Comparison of ENCODE assay signal across 8 mouse cellular contexts in the genomic region with DNA sequence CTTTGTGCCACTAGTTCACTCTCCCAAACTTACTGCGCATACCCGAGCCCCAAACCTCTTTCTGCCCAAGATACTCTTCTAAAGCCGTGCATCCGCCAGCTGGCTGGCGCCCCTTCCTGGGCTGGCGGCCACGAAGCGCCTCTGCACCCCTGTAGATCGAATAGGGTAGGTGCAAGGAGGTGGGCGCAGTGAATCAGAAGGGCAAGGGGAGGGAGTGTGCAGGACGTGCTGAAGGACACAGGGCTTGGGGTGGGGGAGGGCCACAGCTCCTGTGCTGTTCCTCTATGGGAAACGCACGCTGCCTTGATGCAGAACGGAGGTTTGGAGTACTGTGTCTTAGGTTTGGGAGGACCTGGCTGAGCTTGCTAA. TPM values are rescaled to one million over a fixed set of nuclear protein-coding genes. Genes with fewer than 3 reads are reported as not detected.
DNase-seq lines count a peak whose midpoint lies in the region; ATAC-seq and TF ChIP-seq lines count a peak whose summit lies in the region.

A gene (minus strand): TSS at position 164 of the 369 bp plus-strand sequence.

- H3K27ac ChIP-seq in embryonic facial prominence, embryonic 12.5 days = peak within 1 kb of the TSS; percentile 93
- peak within 1 kb of the TSS; percentile 85 for H3K27ac ChIP-seq in intestine, embryonic 15.5 days
- H3K27ac ChIP-seq in liver, embryonic 13.5 days = peak within 1 kb of the TSS; percentile 75
- H3K27ac ChIP-seq in small intestine, adult 2 months (ENCODE audit: insufficient read depth, low read depth, low read length) = peak within 1 kb of the TSS; percentile 48

- TF ChIP-seq POLR2A in small intestine, adult 2 months (IDR thresholded peaks at IDR 0.05; ENCODE audit: low read depth, low read length) = no peak

- H3K9me3 ChIP-seq in embryonic facial prominence, embryonic 12.5 days = no peaks in the 10 kb centered on the region
- no peaks in the 10 kb centered on the region for H3K9me3 ChIP-seq in intestine, embryonic 15.5 days
- H3K9me3 ChIP-seq in liver, embryonic 13.5 days (replicated peaks) = no peaks in the 10 kb centered on the region

- peak within 1 kb of the TSS; percentile 87 for H3K4me2 ChIP-seq in embryonic facial prominence, embryonic 12.5 days (replicated peaks)
- peak within 1 kb of the TSS; percentile 92 for H3K4me2 ChIP-seq in intestine, embryonic 15.5 days (replicated peaks)
- H3K4me2 ChIP-seq in liver, embryonic 13.5 days = peak within 1 kb of the TSS; percentile 97

- peak within 1 kb of the TSS; percentile 58 for H3K4me3 ChIP-seq in embryonic facial prominence, embryonic 12.5 days
- peak within 1 kb of the TSS; percentile 67 for H3K4me3 ChIP-seq in intestine, embryonic 15.5 days (replicated peaks)
- H3K4me3 ChIP-seq in liver, embryonic 13.5 days (replicated peaks) = peak within 1 kb of the TSS; percentile 76
- H3K4me3 ChIP-seq in small intestine, adult 2 months (ENCODE audit: low read depth, low read length) = peak within 1 kb of the TSS; percentile 74

- H3K4me1 ChIP-seq in embryonic facial prominence, embryonic 12.5 days = peaks cover 16% of the 10 kb centered on the region
- peaks cover 29% of the 10 kb centered on the region for H3K4me1 ChIP-seq in intestine, embryonic 15.5 days (replicated peaks)
- H3K4me1 ChIP-seq in liver, embryonic 13.5 days (replicated peaks) = peaks cover 29% of the 10 kb centered on the region
- peaks cover 7% of the 10 kb centered on the region; the same call in 1 of the 2 replicates for H3K4me1 ChIP-seq in small intestine, adult 2 months (ENCODE audit: control insufficient read depth, insufficient read depth, insufficient read length, low read length)

- peak; percentile 57 to 61 for DNase-seq in kidney, adult 8-10 months
- DNase-seq in kidney, adult 9 months = no peak
- DNase-seq in MN1 (ENCODE audit: low spot score) = peak; percentile 77
- DNase-seq in liver, embryonic 13.5 days = no peak
- DNase-seq in spleen, adult 12 weeks (ENCODE audit: low spot score) = no peak

- TF ChIP-seq CTCF in small intestine, adult 2 months (IDR thresholded peaks at IDR 0.05; ENCODE audit: extremely low read depth, insufficient read length, insufficient replicate concordance, low read depth, low read length) = no peak; the same call in 1 of the 2 replicates

- H3K27me3 ChIP-seq in embryonic facial prominence, embryonic 12.5 days = no peaks in the 10 kb centered on the region
- no peaks in the 10 kb centered on the region for H3K27me3 ChIP-seq in intestine, embryonic 15.5 days (replicated peaks)
- H3K27me3 ChIP-seq in liver, embryonic 13.5 days = peaks cover 22% of the 10 kb centered on the region
- H3K27me3 ChIP-seq in small intestine, adult 2 months (ENCODE audit: control insufficient read depth, insufficient read depth, low read length) = no peaks in the 10 kb centered on the region

- peak within 1 kb of the TSS; percentile 71 for H3K9ac ChIP-seq in embryonic facial prominence, embryonic 12.5 days
- H3K9ac ChIP-seq in intestine, embryonic 15.5 days = peak within 1 kb of the TSS; percentile 73
- peak within 1 kb of the TSS; percentile 82 for H3K9ac ChIP-seq in liver, embryonic 13.5 days

- WGBS in embryonic facial prominence, embryonic 12.5 days = 1% methylated on average over 14 of the region's 14 CpGs
- 0% methylated on average over 14 of the region's 14 CpGs for WGBS in intestine, embryonic 15.5 days
- WGBS in liver, embryonic 13.5 days (ENCODE audit: insufficient replicate concordance) = 0% methylated on average over 14 of the region's 14 CpGs
- 1% methylated on average over 14 of the region's 14 CpGs for WGBS in small intestine, adult 2 months

- peaks cover 22% of the 10 kb centered on the region for H3K36me3 ChIP-seq in embryonic facial prominence, embryonic 12.5 days
- peaks cover 7% of the 10 kb centered on the region; the same call in 1 of the 2 replicates for H3K36me3 ChIP-seq in intestine, embryonic 15.5 days
- peaks cover 14% of the 10 kb centered on the region for H3K36me3 ChIP-seq in liver, embryonic 13.5 days
- H3K36me3 ChIP-seq in small intestine, adult 2 months (ENCODE audit: control insufficient read depth, insufficient read depth, low read length) = no peaks in the 10 kb centered on the region

- peak; percentile 83 for ATAC-seq in embryonic facial prominence, embryonic 12.5 days (ENCODE audit: insufficient number of reproducible peaks, insufficient read depth, low FRiP score, low TSS enrichment)
- peak; percentile 77 for ATAC-seq in intestine, embryonic 15.5 days
- ATAC-seq in liver, embryonic 13.5 days (ENCODE audit: low read depth) = peak; percentile 62

RNA-seq across cellular contexts. Expression of the gene that starts here (rescaled TPM):
- 27.2 and 29.4 TPM in 2 replicates for polyA plus RNA-seq in embryonic facial prominence, embryonic 12.5 days (2016; fragmentation: Nextera tagmentation; extraction: Ambion mirVana)
- 10.9 and 11.3 TPM in 2 replicates for polyA plus RNA-seq in intestine, embryonic 15.5 days (2015; fragmentation: Nextera tagmentation; extraction: Ambion mirVana)
- 3.1 and 3.3 TPM in 2 replicates for polyA plus RNA-seq in liver, embryonic 13.5 days (2015; fragmentation: Nextera tagmentation; extraction: Ambion mirVana)
- polyA plus RNA-seq in small intestine, adult 2 months (2012; rRNA removed) = 3.6 and 9.7 TPM in 2 replicates

Comparison
In these comparisons a context has a peak if more than half of its experiments do, and no peak if none do; other contexts are left out.
1. DNase-seq: peak in kidney, adult 8-10 months (2 of 2) and MN1 (single experiment); none in kidney, adult 9 months (single experiment), liver, embryonic 13.5 days (single experiment) and spleen, adult 12 weeks (single experiment).
2. Peak in every context shown above with its lines, with median percentiles within 50 percentile points of each other: ATAC-seq, H3K27ac ChIP-seq, H3K4me2 ChIP-seq, H3K4me3 ChIP-seq and H3K9ac ChIP-seq.